Mouse (Mus musculus) hindbrain, postnatal 0 days (tissue): ENCODE measurements around the gene Gm28042. TPM values are rescaled to one million over a fixed set of nuclear protein-coding genes. Genes with fewer than 3 reads are reported as not detected.

Experiments
- ATAC-seq: fragments of 200-750 bp; cut with Nextera tagmentation; 2 replicates; pipeline ENCODE4 v1.8.0; 2017; ENCODE audit warnings: mild to moderate bottlenecking, moderate TSS enrichment, moderate library complexity
- DNase-seq: peaks from one replicate; pipeline ENCODE4 v3.0.0-alpha.2; 2015; ENCODE audit warnings: low spot score
- H3K27ac ChIP-seq: fragments of 300-500 bp; sonication (generic); 2 replicates; pipeline ENCODE4 v1.5.1; 2014; ENCODE audit warnings: mild to moderate bottlenecking
- H3K27me3 ChIP-seq: fragments of 300-500 bp; sonication (generic); 2 replicates; pipeline ENCODE4 v1.6.1; 2014; ENCODE audit warnings: low read length, mixed read lengths; ENCODE audit not compliant: insufficient read depth
- H3K36me3 ChIP-seq: fragments of 300-500 bp; sonication (generic); 2 replicates; pipeline ENCODE4 v1.6.1; 2014; ENCODE audit warnings: low read length, mixed read lengths; ENCODE audit not compliant: insufficient read depth
- H3K4me1 ChIP-seq: fragments of 300-500 bp; sonication (generic); 2 replicates; pipeline ENCODE4 v1.6.1; 2014; ENCODE audit warnings: antibody characterized with exemption, low read length, mixed read lengths; ENCODE audit not compliant: insufficient read depth
- H3K4me2 ChIP-seq: fragments of 300-500 bp; sonication (generic); 2 replicates; pipeline ENCODE4 v1.6.1; 2014; ENCODE audit warnings: low read depth, mild to moderate bottlenecking, low read length, moderate library complexity, mixed read lengths
- H3K4me3 ChIP-seq: fragments of 300-500 bp; sonication (generic); 2 replicates; pipeline ENCODE4 v1.5.1; 2014; ENCODE audit warnings: low read length
- H3K9ac ChIP-seq: fragments of 300-500 bp; sonication (generic); replicated peaks from 2 replicates; pipeline ENCODE4 v1.6.1; 2014; ENCODE audit warnings: mild to moderate bottlenecking, low read length, moderate library complexity, mixed read lengths
- H3K9me3 ChIP-seq: fragments of 300-500 bp; sonication (generic); 2 replicates; pipeline ENCODE4 v1.6.1; 2016; ENCODE audit warnings: low read length, mixed read lengths
- CTCF ChIP-seq: IDR thresholded peaks from 2 replicates; pipeline ENCODE4 v1.5.1; 2016; ENCODE audit warnings: antibody characterized with exemption, control low read depth, low read depth
- WGBS: fragments of 180-500 bp; shearing (Covaris S2); extraction: QIAGEN DNeasy Blood & Tissue Kit; methylation state at CpG from one replicate; pipeline ENCODE4 v1.1.7; 2014; 5-methylcytosine and 5-hydroxymethylcytosine counted together
- polyA plus RNA-seq: library from polyadenylated mRNA; unstranded; fragments of >200 nt; fragmentation: Nextera tagmentation; extraction: Ambion mirVana; gene quantifications from 2 replicates; pipeline ENCODE4 v1.2.1, GENCODE M21; 2015
- total RNA-seq: library from RNA; depleted of rRNA; stranded (reverse); fragments of >200 nt; gene quantifications from 2 replicates; pipeline ENCODE4 v1.2.3, GENCODE M21; 2014; rRNA removed

Gm28042 gene
- total RNA-seq (2.9 and 6.8 TPM in 2 replicates), polyA plus RNA-seq (1.3 and 1.8 TPM in 2 replicates)

DNA sequence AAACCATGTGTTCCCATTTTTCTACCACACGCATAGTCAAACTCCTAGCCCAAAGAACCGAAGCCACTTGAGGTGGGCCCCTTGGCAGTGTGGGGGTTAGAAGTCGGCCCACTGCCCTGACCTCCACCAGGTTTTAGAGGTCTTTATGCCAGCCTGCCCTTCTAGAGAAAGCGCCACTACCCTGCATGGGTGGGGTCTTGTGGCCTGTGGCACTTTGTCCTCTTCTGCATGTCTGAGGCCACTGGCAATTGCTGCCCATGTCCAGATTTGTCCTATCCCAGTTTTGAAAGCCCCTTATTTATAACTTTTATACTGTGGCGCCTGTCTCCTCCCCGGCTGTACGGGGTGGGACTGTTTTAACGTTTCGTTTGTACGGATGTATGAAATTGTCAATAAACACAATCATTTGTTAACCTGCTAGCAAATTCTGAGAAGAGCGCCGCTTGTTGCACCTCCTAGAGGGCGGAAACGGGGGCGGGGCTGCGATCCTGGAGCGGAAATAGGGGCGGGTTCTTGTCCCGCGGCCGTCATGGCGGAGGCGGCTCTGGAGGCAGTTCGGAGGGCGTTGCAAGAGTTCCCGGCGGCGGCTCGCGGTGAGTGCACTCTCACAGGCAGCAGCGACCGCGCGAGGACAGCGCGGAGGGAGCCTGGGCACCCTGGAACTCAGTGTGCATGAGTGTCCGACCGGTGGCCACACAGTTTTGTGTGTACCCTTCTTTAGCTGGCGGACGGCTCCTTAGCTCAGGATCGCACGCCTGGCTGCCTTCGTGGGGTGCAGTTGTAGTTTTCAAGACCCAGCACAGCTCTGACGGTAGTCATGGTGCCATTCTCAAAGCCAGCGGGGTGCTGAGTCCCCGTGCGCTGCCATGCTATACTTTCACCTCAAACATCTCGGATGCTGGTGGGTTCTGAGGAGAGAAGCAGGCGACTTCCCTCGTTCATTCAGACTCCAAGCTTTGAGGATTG lies at the start of gene Gm28042, which contains the start of gene Jmjd7:
Gm28042 (plus strand) TSS at position 510 of the 966 bp plus-strand sequence.
Jmjd7 (plus strand) TSS at position 500 of the 966 bp plus-strand sequence.
- ATAC-seq (peak; percentile 88), DNase-seq (peak; percentile 92)
- Histone ChIP-seq H3K27me3 (no peaks in the 10 kb centered on the region), H3K4me2 (peak within 1 kb of the TSS; percentile 67), H3K36me3 (peaks cover 37% of the 10 kb centered on the region), H3K9ac (peak within 1 kb of the TSS; percentile 77), H3K9me3 (no peaks in the 10 kb centered on the region), H3K4me1 (peaks cover 10% of the 10 kb centered on the region; the same call in 1 of the 2 replicates), H3K27ac (peak within 1 kb of the TSS; percentile 88), H3K4me3 (peak within 1 kb of the TSS; percentile 67)
- peak; percentile 40 for TF ChIP-seq CTCF
- WGBS: 5% methylated on average over 49 of the region's 50 CpGs

GRCm38 (mm10) chr2:119980343-119980986 lies 46.8 kb upstream of the Gm28042 start:
- Histone ChIP-seq H3K36me3 (0 out of 2 replicates have a peak, but pooled peaks cover 4% of the 10 kb centered on the region), H3K4me1 (peaks cover 6% of the 10 kb centered on the region; the same call in 1 of the 2 replicates), H3K4me2 (no peak overlapping the region), H3K27ac (no peak overlapping the region), H3K27me3 (no peaks in the 10 kb centered on the region), H3K4me3 (no peak overlapping the region), H3K9ac (no peak overlapping the region), H3K9me3 (no peaks in the 10 kb centered on the region)
- ATAC-seq: no peak
- no peak for TF ChIP-seq CTCF
- no peak for DNase-seq
- 88% methylated on average over 7 of the region's 7 CpGs for WGBS

- no peak for ATAC-seq
- Histone ChIP-seq H3K4me3 (no peak overlapping the region), H3K27ac (no peak overlapping the region), H3K9me3 (no peaks in the 10 kb centered on the region), H3K9ac (no peak overlapping the region), H3K36me3 (0 out of 2 replicates have a peak, but pooled peaks cover 4% of the 10 kb centered on the region), H3K4me2 (no peak overlapping the region), H3K4me1 (peaks cover 6% of the 10 kb centered on the region; the same call in 1 of the 2 replicates), H3K27me3 (no peaks in the 10 kb centered on the region)
- no peak for TF ChIP-seq CTCF
- 82% methylated on average over 2 of the region's 2 CpGs for WGBS
- DNase-seq: no peak
Observed at GRCm38 (mm10) chr2:119981631-119982030, 45.7 kb upstream of the Gm28042 start.

GRCm38 (mm10) chr2:119985871-119986270 lies 41.4 kb upstream of the Gm28042 start:
- Histone ChIP-seq H3K4me3 (no peak overlapping the region), H3K4me2 (no peak overlapping the region), H3K9me3 (no peaks in the 10 kb centered on the region), H3K9ac (no peak overlapping the region), H3K4me1 (no peaks in the 10 kb centered on the region), H3K27me3 (no peaks in the 10 kb centered on the region), H3K27ac (no peak overlapping the region), H3K36me3 (0 out of 2 replicates have a peak, but pooled peaks cover 4% of the 10 kb centered on the region)
- TF ChIP-seq CTCF: no peak
- DNase-seq (no peak), ATAC-seq (no peak)
- 68% methylated on average over 8 of the region's 8 CpGs for WGBS

DNA sequence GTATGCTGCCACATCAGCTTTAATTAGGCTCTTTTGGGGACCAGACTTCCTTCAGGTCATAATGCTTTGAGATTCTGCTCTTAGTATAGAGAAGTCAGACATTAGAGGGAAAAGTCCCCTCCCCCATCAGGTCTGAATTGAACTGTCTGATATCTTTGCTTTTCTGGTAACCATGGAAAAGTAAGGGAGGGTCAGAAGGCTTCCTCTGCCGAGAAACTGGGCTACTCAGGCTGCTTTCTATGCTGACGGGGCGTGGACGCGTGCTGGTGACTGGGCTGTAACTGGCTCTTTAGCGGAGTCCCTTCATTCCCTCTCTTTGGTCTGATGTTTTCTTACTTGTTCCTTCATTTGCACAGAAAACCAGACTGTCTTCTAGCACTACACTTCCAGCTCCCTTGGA lies 40.9 kb upstream of the Gm28042 start:
- no peak for DNase-seq
- no peak overlapping the region for H3K9ac ChIP-seq
- no peaks in the 10 kb centered on the region for H3K4me1 ChIP-seq
- H3K9me3 ChIP-seq: no peaks in the 10 kb centered on the region
- H3K4me3 ChIP-seq: no peak overlapping the region
- no peak for ATAC-seq
- H3K27me3 ChIP-seq: no peaks in the 10 kb centered on the region
- TF ChIP-seq CTCF: no peak
- no peak overlapping the region for H3K4me2 ChIP-seq
- H3K27ac ChIP-seq: no peak overlapping the region
- H3K36me3 ChIP-seq: 0 out of 2 replicates have a peak, but pooled peaks cover 4% of the 10 kb centered on the region
- WGBS: 64% methylated on average over 6 of the region's 6 CpGs

GRCm38 (mm10) chr2:119987441-119987840 lies 39.9 kb upstream of the Gm28042 start:
- ATAC-seq: no peak
- H3K9ac ChIP-seq: no peak overlapping the region
- H3K27ac ChIP-seq: no peak overlapping the region
- H3K9me3 ChIP-seq: no peaks in the 10 kb centered on the region
- no peak for DNase-seq
- TF ChIP-seq CTCF: no peak
- H3K27me3 ChIP-seq: no peaks in the 10 kb centered on the region
- 98% methylated on average over 2 of the region's 2 CpGs for WGBS
- no peaks in the 10 kb centered on the region for H3K4me1 ChIP-seq
- H3K36me3 ChIP-seq: 0 out of 2 replicates have a peak, but pooled peaks cover 4% of the 10 kb centered on the region
- H3K4me2 ChIP-seq: no peak overlapping the region
- H3K4me3 ChIP-seq: no peak overlapping the region
